In the genomic region with DNA sequence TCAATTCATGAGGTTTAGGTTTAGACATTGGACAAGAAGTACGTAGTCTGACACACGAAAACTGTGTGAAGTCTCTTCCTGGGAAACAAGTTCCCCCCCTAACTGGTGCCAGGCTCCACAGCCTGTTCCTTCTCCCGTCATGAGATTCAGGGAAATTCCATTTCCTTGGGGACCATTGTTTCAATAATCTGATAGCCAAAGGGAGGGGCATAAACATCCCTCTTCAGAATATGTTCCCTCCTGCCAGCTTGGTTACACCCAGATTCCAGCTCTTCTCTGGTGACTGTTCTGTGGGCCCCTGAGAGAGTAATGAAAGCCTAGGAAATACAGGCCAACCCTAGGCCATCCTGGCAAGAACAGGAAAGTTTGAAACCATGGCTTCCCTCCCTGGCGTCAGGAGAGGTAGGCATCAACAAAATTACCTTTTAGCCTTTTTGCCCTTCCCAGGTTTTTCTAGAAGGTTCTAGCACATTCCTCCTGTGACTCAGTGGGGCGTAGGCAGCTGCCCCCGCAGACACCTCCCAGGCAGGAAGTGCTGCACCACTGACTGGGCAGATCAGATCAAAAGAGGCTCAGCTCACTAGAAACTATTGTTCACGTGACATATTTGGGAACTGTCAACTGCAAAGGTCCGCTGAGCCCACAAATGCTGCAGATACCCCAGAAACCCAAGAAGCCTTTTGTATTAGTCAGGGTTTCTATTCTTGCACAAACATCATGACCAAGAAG, we compare ENCODE assay signal across 9 mouse cellular contexts.
DNase-seq lines count a peak whose midpoint lies in the region; ATAC-seq and TF ChIP-seq lines count a peak whose summit lies in the region.
"Had no signal": no experiment of that assay in that cellular context is flagged by ENCODE, and none has a peak within 500 bp of the region (broad histone marks: within the 10 kb centered on the region; RNA-seq: fewer than 3 reads in every experiment).

No protein-coding gene starts in this region.

- peak overlapping the region; percentile 78 for H3K27ac ChIP-seq in brown adipose tissue, adult 24 weeks (replicated peaks; ENCODE audit: low read depth, low read length)
- peak overlapping the region; percentile 69 for H3K27ac ChIP-seq in lung, postnatal 0 days (ENCODE audit: low read length)
- H3K27ac ChIP-seq: forebrain, embryonic 15.5 days; limb, embryonic 12.5 days had no signal

- no peak overlapping the region for H3K4me2 ChIP-seq in lung, postnatal 0 days (replicated peaks; ENCODE audit: low read depth, low read length)
- H3K4me2 ChIP-seq: forebrain, embryonic 15.5 days; limb, embryonic 12.5 days had no signal

- intact Hi-C loops in left cerebral cortex, postnatal 4 days (cut with DNase I), result no loop called here

- H3K9me3 ChIP-seq in lung, postnatal 0 days (ENCODE audit: low read length), result no peaks in the 10 kb centered on the region
- H3K9me3 ChIP-seq: forebrain, embryonic 15.5 days; limb, embryonic 12.5 days had no signal

- no peaks in the 10 kb centered on the region for H3K27me3 ChIP-seq in lung, postnatal 0 days (replicated peaks; ENCODE audit: insufficient read depth, low read length)
- H3K27me3 ChIP-seq: forebrain, embryonic 15.5 days; limb, embryonic 12.5 days had no signal

- ATAC-seq in lung, postnatal 0 days, result peak; percentile 69
- ATAC-seq: forebrain, embryonic 15.5 days had no signal

- WGBS in lung, postnatal 0 days, result 70% methylated on average over 8 of the region's 8 CpGs

- H3K36me3 ChIP-seq in lung, postnatal 0 days (ENCODE audit: insufficient read depth, low read length), result no peaks in the 10 kb centered on the region
- H3K36me3 ChIP-seq: forebrain, embryonic 15.5 days; limb, embryonic 12.5 days had no signal

- TF ChIP-seq EP300 in lung, postnatal 0 days (IDR thresholded peaks at IDR 0.05), result peak; percentile 92

- peaks cover 29% of the 10 kb centered on the region for H3K4me1 ChIP-seq in brown adipose tissue, adult 24 weeks (ENCODE audit: control insufficient read depth, insufficient read depth, insufficient read length, low read length)
- H3K4me1 ChIP-seq in lung, postnatal 0 days (ENCODE audit: insufficient read depth, low read depth, low read length), result peaks cover 20% of the 10 kb centered on the region; the same call in 1 of the 2 replicates

- peak; percentile 48 for DNase-seq in thymus, postnatal 14 days
- DNase-seq in thymus, postnatal 0 days (ENCODE audit: low spot score), result no peak
- peak; percentile 56 for DNase-seq in lung, postnatal 0 days (ENCODE audit: low spot score)
- no peak for DNase-seq in adrenal gland, postnatal 25 days
- DNase-seq in frontal cortex, postnatal 14 days (ENCODE audit: low spot score in 2 of 2), result no peak
- no peak for DNase-seq in left cerebral cortex, postnatal 4 days

- no peak for TF ChIP-seq CTCF in lung, postnatal 0 days (IDR thresholded peaks at IDR 0.05)

- H3K4me3 ChIP-seq in brown adipose tissue, adult 24 weeks (ENCODE audit: insufficient read depth, low read depth, low read length), result no peak overlapping the region
- H3K4me3 ChIP-seq in lung, postnatal 0 days (ENCODE audit: low read depth, low read length), result no peak overlapping the region
- H3K4me3 ChIP-seq: forebrain, embryonic 15.5 days; limb, embryonic 12.5 days had no signal

- no peak overlapping the region for H3K9ac ChIP-seq in lung, postnatal 0 days (replicated peaks; ENCODE audit: low read depth)
- H3K9ac ChIP-seq: forebrain, embryonic 15.5 days; limb, embryonic 12.5 days had no signal

Comparison
In these comparisons a context has a peak if more than half of its experiments do, and no peak if none do; other contexts are left out.
1. DNase-seq: peak in thymus, postnatal 14 days (single experiment) and lung, postnatal 0 days (single experiment); none in thymus, postnatal 0 days (single experiment), adrenal gland, postnatal 25 days (single experiment), frontal cortex, postnatal 14 days (0 of 2) and left cerebral cortex, postnatal 4 days (single experiment).